In genomic region chr11:84526451-84526850, GRCm38 (mm10) we compare ENCODE assay signal across 10 mouse cellular contexts. TPM values are rescaled to one million over a fixed set of nuclear protein-coding genes. Genes with fewer than 3 reads are reported as not detected.
DNase-seq lines count a peak whose midpoint lies in the region; ATAC-seq and TF ChIP-seq lines count a peak whose summit lies in the region.
"Had no signal": no experiment of that assay in that cellular context is flagged by ENCODE, and none has a peak within 500 bp of the region (broad histone marks: within the 10 kb centered on the region; RNA-seq: fewer than 3 reads in every experiment).

No protein-coding gene starts in this region.

- no peak for DNase-seq in heart, adult 2 months
- no peak for DNase-seq in gastrocnemius, postnatal 14 days
- no peak for DNase-seq in frontal cortex, postnatal 14 days (ENCODE audit: low spot score in 2 of 2)
- no peak for DNase-seq in ovary, postnatal 10 days (ENCODE audit: low spot score)

- H3K9me3 ChIP-seq in heart, embryonic 11.5 days (replicated peaks; ENCODE audit: control insufficient read depth, low read length), result no peaks in the 10 kb centered on the region
- H3K9me3 ChIP-seq in E14TG2a.4 (ENCODE audit: low read length), result peaks cover 5% of the 10 kb centered on the region
- H3K9me3 ChIP-seq in forebrain, embryonic 15.5 days, result no peaks in the 10 kb centered on the region
- H3K9me3 ChIP-seq in liver, embryonic 12.5 days (replicated peaks), result no peaks in the 10 kb centered on the region

- peaks cover 18% of the 10 kb centered on the region for H3K4me1 ChIP-seq in heart, embryonic 11.5 days (ENCODE audit: control insufficient read depth, insufficient read depth, low read length)
- no peaks in the 10 kb centered on the region; the same call in 1 of the 2 replicates for H3K4me1 ChIP-seq in heart, adult 2 months (ENCODE audit: control insufficient read depth, insufficient read depth, low read length)
- H3K4me1 ChIP-seq in E14TG2a.4 (replicated peaks; ENCODE audit: low read depth, low read length), result peaks cover 74% of the 10 kb centered on the region
- peaks cover 45% of the 10 kb centered on the region for H3K4me1 ChIP-seq in forebrain, embryonic 15.5 days
- H3K4me1 ChIP-seq in liver, embryonic 12.5 days, result peaks cover 15% of the 10 kb centered on the region

- TF ChIP-seq POLR2A in heart, adult 2 months (IDR thresholded peaks at IDR 0.05; ENCODE audit: insufficient read depth, low read depth, low read length), result no peak

- TF ChIP-seq EP300 in heart, adult 2 months (IDR thresholded peaks at IDR 0.05; ENCODE audit: insufficient read depth, low read depth, low read length), result no peak

- H3K27me3 ChIP-seq in heart, embryonic 11.5 days (ENCODE audit: control insufficient read depth, insufficient read depth, low read length), result peaks cover 100% of the 10 kb centered on the region
- H3K27me3 ChIP-seq in heart, adult 2 months (ENCODE audit: control insufficient read depth, insufficient read depth, low read length), result peaks cover 56% of the 10 kb centered on the region
- peaks cover 100% of the 10 kb centered on the region for H3K27me3 ChIP-seq in E14TG2a.4 (ENCODE audit: insufficient read depth, low read length)
- H3K27me3 ChIP-seq in forebrain, embryonic 15.5 days, result peaks cover 96% of the 10 kb centered on the region
- peaks cover 100% of the 10 kb centered on the region for H3K27me3 ChIP-seq in liver, embryonic 12.5 days (replicated peaks)

- H3K79me2 ChIP-seq in heart, adult 2 months (replicated peaks; ENCODE audit: control insufficient read depth, insufficient read depth, low read length), result no peaks in the 10 kb centered on the region

- intact Hi-C loops in heart, adult 2 months (cut with DNase I), result no loop called here
- intact Hi-C loops in gastrocnemius, postnatal 14 days (cut with DNase I; ENCODE audit: low total_unique reads), result no loop called here

- no peak for TF ChIP-seq CTCF in heart, adult 2 months (IDR thresholded peaks at IDR 0.05)
- TF ChIP-seq CTCF in E14TG2a.4 (conservative IDR thresholded peaks at IDR 0.05; ENCODE audit: low read length), result no peak

- no peak for ATAC-seq in heart, embryonic 11.5 days (replicated peaks; ENCODE audit: insufficient number of reproducible peaks, low FRiP score, low TSS enrichment)
- ATAC-seq in forebrain, embryonic 15.5 days (replicated peaks), result no peak
- no peak for ATAC-seq in liver, embryonic 12.5 days

- H3K4me3 ChIP-seq in heart, embryonic 11.5 days (ENCODE audit: low read depth, low read length), result peak overlapping the region; percentile 59
- H3K4me3 ChIP-seq in heart, adult 2 months, result no peak overlapping the region; the same call in 1 of the 2 replicates
- peak overlapping the region; percentile 74 for H3K4me3 ChIP-seq in E14TG2a.4 (replicated peaks; ENCODE audit: low read length)
- H3K4me3 ChIP-seq in forebrain, embryonic 15.5 days, result peak overlapping the region; percentile 41
- peak overlapping the region; percentile 51 for H3K4me3 ChIP-seq in liver, embryonic 12.5 days
- H3K4me3 ChIP-seq: myocyte had no signal

- H3K27ac ChIP-seq in heart, embryonic 11.5 days (ENCODE audit: low read depth, low read length), result no peak overlapping the region
- no peak overlapping the region for H3K27ac ChIP-seq in heart, adult 2 months
- no peak overlapping the region for H3K27ac ChIP-seq in forebrain, embryonic 15.5 days (replicated peaks)
- H3K27ac ChIP-seq in liver, embryonic 12.5 days, result no peak overlapping the region

- no peak overlapping the region for H3K9ac ChIP-seq in heart, embryonic 11.5 days (ENCODE audit: low read depth, low read length)
- no peak overlapping the region for H3K9ac ChIP-seq in heart, adult 2 months (ENCODE audit: low read depth, low read length)
- H3K9ac ChIP-seq in forebrain, embryonic 15.5 days (replicated peaks), result no peak overlapping the region
- H3K9ac ChIP-seq in liver, embryonic 12.5 days, result no peak overlapping the region

- H3K36me3 ChIP-seq in heart, embryonic 11.5 days (ENCODE audit: control insufficient read depth, insufficient read depth, low read length), result no peaks in the 10 kb centered on the region
- no peaks in the 10 kb centered on the region for H3K36me3 ChIP-seq in heart, adult 2 months (ENCODE audit: control insufficient read depth, insufficient read depth, low read length)
- H3K36me3 ChIP-seq in E14TG2a.4 (ENCODE audit: insufficient read depth, low read length), result no peaks in the 10 kb centered on the region
- H3K36me3 ChIP-seq in forebrain, embryonic 15.5 days, result no peaks in the 10 kb centered on the region
- H3K36me3 ChIP-seq in liver, embryonic 12.5 days, result no peaks in the 10 kb centered on the region

- H3K4me2 ChIP-seq in heart, embryonic 11.5 days, result peak overlapping the region; percentile 96
- H3K4me2 ChIP-seq in forebrain, embryonic 15.5 days (replicated peaks), result no peak overlapping the region
- H3K4me2 ChIP-seq in liver, embryonic 12.5 days, result peak overlapping the region; percentile 67; the same call in 1 of the 2 replicates

- WGBS in heart, embryonic 11.5 days (ENCODE audit: insufficient replicate concordance), result 1% methylated on average over 10 of the region's 10 CpGs
- 4% methylated on average over 10 of the region's 10 CpGs for WGBS in heart, adult 2 months
- WGBS in forebrain, embryonic 15.5 days, result 0% methylated on average over 10 of the region's 10 CpGs
- WGBS in liver, embryonic 12.5 days (ENCODE audit: insufficient replicate concordance), result 1% methylated on average over 10 of the region's 10 CpGs

RNA-seq across cellular contexts. Expression of gene Lhx1, which starts 1.1 kb away (rescaled TPM):
- 0.04 and 0.06 TPM in 2 replicates for polyA plus RNA-seq in heart, embryonic 11.5 days (2014; fragmentation: Nextera tagmentation; extraction: Ambion mirVana)
- not detected for total RNA-seq in heart, adult 2 months (2021)
- polyA plus RNA-seq in heart, adult 2 months (2012; rRNA removed), result not detected in 2 replicates
- polyA plus RNA-seq in forebrain, embryonic 15.5 days (2015; fragmentation: Nextera tagmentation; extraction: Ambion mirVana), result 3.4 and 4.8 TPM in 2 replicates
- not detected in 2 replicates for polyA plus RNA-seq in liver, embryonic 12.5 days (2016; fragmentation: Nextera tagmentation; extraction: Ambion mirVana)
- not detected for total RNA-seq in gastrocnemius, postnatal 14 days (2021)
- polyA plus RNA-seq: C2C12, myocyte had no signal

RNA-seq across cellular contexts. Expression of gene Aatf, which starts 13.1 kb away (rescaled TPM):
- 28.2 and 34.6 TPM in 2 replicates for polyA plus RNA-seq in heart, embryonic 11.5 days (2014; fragmentation: Nextera tagmentation; extraction: Ambion mirVana)
- 10 to 100 TPM; 13.8 to 14.3 TPM for total RNA-seq in heart, adult 2 months (2021)
- polyA plus RNA-seq in heart, adult 2 months (2012; rRNA removed), result 2.9 TPM in 2 replicates
- 54.0 and 54.8 TPM in 2 replicates for polyA plus RNA-seq in forebrain, embryonic 15.5 days (2015; fragmentation: Nextera tagmentation; extraction: Ambion mirVana)
- 59.2 and 59.9 TPM in 2 replicates for polyA plus RNA-seq in liver, embryonic 12.5 days (2016; fragmentation: Nextera tagmentation; extraction: Ambion mirVana)
- total RNA-seq in gastrocnemius, postnatal 14 days (2021), result 10 to 100 TPM; 10.5 to 10.9 TPM
